Mouse (Mus musculus) frontal cortex, postnatal 14 days (tissue): ENCODE data around the gene Nrm.
A peak's percentile ranks its signal among the peaks of the same experiment; 100 is the strongest.

Experiments used
- DNase-seq, 2 experiments: peaks; one replicate each; pipeline ENCODE4 v3.0.0; 2022; ENCODE audit warnings: low spot score in 2 of 2

Gene Nrm

GRCm38 (mm10) chr17:35905587-35905986, 44.5 kb downstream of the Nrm start:
- no peak for DNase-seq

GRCm38 (mm10) chr17:35907609-35908008, 46.5 kb downstream of the Nrm start:
- DNase-seq: no peak

- no peak for DNase-seq
These were observed 48.2 kb downstream of the Nrm start for GRCm38 (mm10) chr17:35909186-35909918.

- peak; percentile 90 for DNase-seq
These were observed 48.8 kb downstream of the Nrm start, which contains the start of gene Atat1 for GRCm38 (mm10) chr17:35909919-35910369. TSS of gene Atat1 (minus strand) at chr17:35910075.

- DNase-seq: no peak
These were observed 53.9 kb downstream of the Nrm start for GRCm38 (mm10) chr17:35914975-35915374.
